13 mouse cellular contexts compared by ENCODE assay signal in genomic region chr7:29468593-29468992, GRCm38 (mm10).
"Had no signal": no experiment of that assay in that cellular context is flagged by ENCODE, and none has a peak within 500 bp of the region (broad histone marks: within the 10 kb centered on the region; RNA-seq: fewer than 3 reads in every experiment).

No protein-coding gene starts in this region.

- H3K4me3 ChIP-seq: kidney, embryonic 15.5 days; limb, embryonic 10.5 days; liver, embryonic 15.5 days; midbrain, embryonic 13.5 days; neural tube, embryonic 15.5 days had no signal

- H3K27ac ChIP-seq: limb, embryonic 10.5 days; liver, embryonic 15.5 days; midbrain, embryonic 13.5 days; neural tube, embryonic 15.5 days had no signal

- H3K9ac ChIP-seq: kidney, embryonic 15.5 days; liver, embryonic 15.5 days; midbrain, embryonic 13.5 days; neural tube, embryonic 15.5 days had no signal

- H3K36me3 ChIP-seq: kidney, embryonic 15.5 days; limb, embryonic 10.5 days; liver, embryonic 15.5 days; midbrain, embryonic 13.5 days; neural tube, embryonic 15.5 days had no signal

- H3K27me3 ChIP-seq: kidney, embryonic 15.5 days; liver, embryonic 15.5 days; midbrain, embryonic 13.5 days; neural tube, embryonic 15.5 days had no signal

- DNase-seq: kidney, adult 2 months; kidney, postnatal 14 days; lung, adult 2 months; lung, postnatal 36 days; retina, postnatal 1 day; thymus, adult 2 months; thymus, postnatal 36 days had no signal

- H3K9me3 ChIP-seq: kidney, embryonic 15.5 days; limb, embryonic 10.5 days; liver, embryonic 15.5 days; midbrain, embryonic 13.5 days; neural tube, embryonic 15.5 days had no signal

- ATAC-seq: midbrain, embryonic 13.5 days had no signal

- H3K4me2 ChIP-seq: kidney, embryonic 15.5 days; liver, embryonic 11.5 days; liver, embryonic 15.5 days; midbrain, embryonic 13.5 days; neural tube, embryonic 15.5 days had no signal
